Comparison of ENCODE assay signal across 21 mouse cellular contexts in genomic region chr3:35745010-35745409, GRCm38 (mm10). TPM values are rescaled to one million over a fixed set of nuclear protein-coding genes. Genes with fewer than 3 reads are reported as not detected.
DNase-seq lines count a peak whose midpoint lies in the region; ATAC-seq and TF ChIP-seq lines count a peak whose summit lies in the region.
"Had no signal": no experiment of that assay in that cellular context is flagged by ENCODE, and none has a peak within 500 bp of the region (broad histone marks: within the 10 kb centered on the region; RNA-seq: fewer than 3 reads in every experiment).

No protein-coding gene starts in this region.

- no peaks in the 10 kb centered on the region for H3K9me3 ChIP-seq in kidney, postnatal 0 days (replicated peaks; ENCODE audit: low read length)
- no peaks in the 10 kb centered on the region for H3K9me3 ChIP-seq in forebrain, embryonic 12.5 days
- H3K9me3 ChIP-seq: embryonic facial prominence, embryonic 12.5 days; heart, embryonic 10.5 days; hindbrain, embryonic 15.5 days had no signal

- no peaks in the 10 kb centered on the region for H3K36me3 ChIP-seq in kidney, postnatal 0 days (ENCODE audit: insufficient read depth, low read length)
- H3K36me3 ChIP-seq in small intestine, adult 2 months (ENCODE audit: control insufficient read depth, insufficient read depth, low read length) = no peaks in the 10 kb centered on the region
- H3K36me3 ChIP-seq in forebrain, embryonic 12.5 days (replicated peaks) = no peaks in the 10 kb centered on the region
- H3K36me3 ChIP-seq: embryonic facial prominence, embryonic 12.5 days; heart, embryonic 10.5 days; hindbrain, embryonic 15.5 days had no signal

- H3K4me3 ChIP-seq in kidney, postnatal 0 days (replicated peaks; ENCODE audit: low read depth, low read length) = no peak overlapping the region
- H3K4me3 ChIP-seq in small intestine, adult 2 months (ENCODE audit: low read depth, low read length) = no peak overlapping the region
- H3K4me3 ChIP-seq in forebrain, embryonic 12.5 days (replicated peaks) = no peak overlapping the region
- H3K4me3 ChIP-seq: embryonic facial prominence, embryonic 12.5 days; gastrocnemius, adult 2 months; heart, embryonic 10.5 days; hindbrain, embryonic 15.5 days had no signal

- no peak for TF ChIP-seq CTCF in kidney, postnatal 0 days (IDR thresholded peaks at IDR 0.05; ENCODE audit: low read depth)
- no peak for TF ChIP-seq CTCF in small intestine, adult 2 months (IDR thresholded peaks at IDR 0.05; ENCODE audit: extremely low read depth, insufficient read length, insufficient replicate concordance, low read depth, low read length)

- H3K4me2 ChIP-seq in kidney, postnatal 0 days (ENCODE audit: low read length) = no peak overlapping the region
- H3K4me2 ChIP-seq in forebrain, embryonic 12.5 days = no peak overlapping the region
- H3K4me2 ChIP-seq: embryonic facial prominence, embryonic 12.5 days; hindbrain, embryonic 15.5 days had no signal

- WGBS in kidney, postnatal 0 days = 40% methylated on average over 4 of the region's 4 CpGs
- 26% methylated on average over 4 of the region's 4 CpGs for WGBS in small intestine, adult 2 months
- WGBS in forebrain, embryonic 12.5 days = 49% methylated on average over 4 of the region's 4 CpGs

- H3K27me3 ChIP-seq in kidney, postnatal 0 days (ENCODE audit: insufficient read depth, low read length) = no peaks in the 10 kb centered on the region
- no peaks in the 10 kb centered on the region for H3K27me3 ChIP-seq in small intestine, adult 2 months (ENCODE audit: control insufficient read depth, insufficient read depth, low read length)
- no peaks in the 10 kb centered on the region for H3K27me3 ChIP-seq in forebrain, embryonic 12.5 days
- H3K27me3 ChIP-seq: embryonic facial prominence, embryonic 12.5 days; hindbrain, embryonic 15.5 days had no signal

- H3K4me1 ChIP-seq in kidney, postnatal 0 days (replicated peaks; ENCODE audit: insufficient read depth, low read length) = no peaks in the 10 kb centered on the region
- H3K4me1 ChIP-seq in small intestine, adult 2 months (ENCODE audit: control insufficient read depth, insufficient read depth, insufficient read length, low read length) = peaks cover 12% of the 10 kb centered on the region; the same call in 1 of the 2 replicates
- no peaks in the 10 kb centered on the region for H3K4me1 ChIP-seq in forebrain, embryonic 12.5 days
- H3K4me1 ChIP-seq: embryonic facial prominence, embryonic 12.5 days; heart, embryonic 10.5 days; hindbrain, embryonic 15.5 days had no signal

- no peak overlapping the region for H3K27ac ChIP-seq in kidney, postnatal 0 days
- H3K27ac ChIP-seq in small intestine, adult 2 months (ENCODE audit: insufficient read depth, low read depth, low read length) = peak overlapping the region; percentile 71
- no peak overlapping the region for H3K27ac ChIP-seq in forebrain, embryonic 12.5 days
- H3K27ac ChIP-seq: embryonic facial prominence, embryonic 12.5 days; gastrocnemius, adult 2 months; heart, embryonic 10.5 days; hindbrain, embryonic 15.5 days; macrophage had no signal

- DNase-seq in ZHBTc4 (ENCODE audit: low read depth, low spot score) = peak; percentile 53
- peak; percentile 44 for DNase-seq in kidney, adult 18-20 months
- DNase-seq in kidney, postnatal 0 days (ENCODE audit: low spot score) = peak; percentile 29
- DNase-seq in gastrocnemius, adult 18-20 months (ENCODE audit: low spot score) = no peak
- DNase-seq in adrenal gland, adult 2 months = no peak
- DNase-seq: adrenal gland, adult 8-10 months; cerebellum, adult 2 months; cerebellum, postnatal 25 days; gastrocnemius, adult 2 months; heart, postnatal 4 days; layer of hippocampus, adult 9-11 months; left cerebral cortex, postnatal 4 days; liver; spleen, adult 18-20 months had no signal

- ATAC-seq in kidney, postnatal 0 days (replicated peaks; ENCODE audit: low FRiP score, low read depth) = peak; percentile 91
- ATAC-seq in forebrain, embryonic 12.5 days (ENCODE audit: low FRiP score) = no peak
- ATAC-seq: midbrain, embryonic 16.5 days had no signal

- H3K9ac ChIP-seq in kidney, postnatal 0 days (ENCODE audit: low read depth, low read length) = no peak overlapping the region
- H3K9ac ChIP-seq in forebrain, embryonic 12.5 days = no peak overlapping the region
- H3K9ac ChIP-seq: embryonic facial prominence, embryonic 12.5 days; hindbrain, embryonic 15.5 days had no signal

- TF ChIP-seq POLR2A in small intestine, adult 2 months (IDR thresholded peaks at IDR 0.05; ENCODE audit: low read depth, low read length) = no peak

RNA-seq across cellular contexts. Expression of gene Atp11b, which starts 8.9 kb away (rescaled TPM):
- polyA plus RNA-seq in kidney, postnatal 0 days (2015; fragmentation: Nextera tagmentation; extraction: Ambion mirVana) = 23.0 and 23.9 TPM in 2 replicates
- polyA plus RNA-seq in small intestine, adult 2 months (2012; rRNA removed) = 8.7 and 25.9 TPM in 2 replicates
- 10 to 100 TPM; 12.1 TPM for total RNA-seq in gastrocnemius, adult 18-20 months (2021)
- polyA plus RNA-seq in forebrain, embryonic 12.5 days (2016; fragmentation: Nextera tagmentation; extraction: Ambion mirVana) = 29.0 and 34.0 TPM in 2 replicates
- 10 to 100 TPM; 36.9 to 39.5 TPM for total RNA-seq in adrenal gland, adult 2 months (2021)
- polyA plus RNA-seq in adrenal gland, adult 2 months (2012; rRNA removed) = 3.9 and 4.6 TPM in 2 replicates

Comparison
In these comparisons a context has a peak if more than half of its experiments do, and no peak if none do; other contexts are left out.
1. DNase-seq: peak in ZHBTc4 (single experiment), kidney, adult 18-20 months (single experiment) and kidney, postnatal 0 days (single experiment); none in gastrocnemius, adult 18-20 months (single experiment) and adrenal gland, adult 2 months (single experiment).